Mouse (Mus musculus): ENCODE measurements around the gene Tmem209. TPM values are rescaled to one million over a fixed set of nuclear protein-coding genes. Genes with fewer than 3 reads are reported as not detected.

The Tmem209 gene
- total and polyA plus RNA-seq, 2 experiments from 2014 or later = 13.1 to 36.9 TPM

GRCm38 (mm10) chr6:30543077-30543476 lies 33.5 kb upstream of the Tmem209 start:
- Histone ChIP-seq H3K4me1 (ENCODE audit: control insufficient read depth, insufficient read depth) (peaks cover 28% of the 10 kb centered on the region), H3K27me3 (ENCODE audit: control insufficient read depth, insufficient read depth, low read length) (no peaks in the 10 kb centered on the region), H3K4me3 (ENCODE audit: low read depth, low read length) (no peak overlapping the region), H3K36me3 (replicated peaks; ENCODE audit: control insufficient read depth, insufficient read depth, low read length) (no peaks in the 10 kb centered on the region), H3K27ac (ENCODE audit: low read depth) (no peak overlapping the region), H3K9me3 (replicated peaks; ENCODE audit: control insufficient read depth, low read length) (no peaks in the 10 kb centered on the region), H3K4me2 (ENCODE audit: low read depth, low read length) (no peak overlapping the region), H3K9ac (replicated peaks; ENCODE audit: low read depth, low read length) (no peak overlapping the region)
- ATAC-seq (ENCODE audit: insufficient read depth, low read depth) = no peak
- DNase-seq (ENCODE audit: low spot score) = no peak
- no peak for TF ChIP-seq CTCF (IDR thresholded peaks at IDR 0.05; ENCODE audit: low read depth)
- 48% methylated on average over 12 of the region's 12 CpGs for WGBS

- no peak for TF ChIP-seq EP300 (IDR thresholded peaks at IDR 0.05; ENCODE audit: low read depth)
- H3K27ac ChIP-seq (ENCODE audit: low read depth) = no peak overlapping the region
- no peak overlapping the region for H3K4me3 ChIP-seq (ENCODE audit: low read depth, low read length)
- 43% methylated on average over 6 of the region's 6 CpGs for WGBS
- no peak overlapping the region for H3K9ac ChIP-seq (replicated peaks; ENCODE audit: low read depth, low read length)
- ATAC-seq (ENCODE audit: insufficient read depth, low read depth) = no peak
- no peaks in the 10 kb centered on the region for H3K9me3 ChIP-seq (replicated peaks; ENCODE audit: control insufficient read depth, low read length)
- no peak overlapping the region for H3K4me2 ChIP-seq (ENCODE audit: low read depth, low read length)
- H3K36me3 ChIP-seq (replicated peaks; ENCODE audit: control insufficient read depth, insufficient read depth, low read length) = no peaks in the 10 kb centered on the region
- DNase-seq (ENCODE audit: low spot score) = no peak
- H3K27me3 ChIP-seq (ENCODE audit: control insufficient read depth, insufficient read depth, low read length) = no peaks in the 10 kb centered on the region
- H3K4me1 ChIP-seq (ENCODE audit: control insufficient read depth, insufficient read depth) = peaks cover 26% of the 10 kb centered on the region
Measured at GRCm38 (mm10) chr6:30542277-30542676, 32.7 kb upstream of the Tmem209 start.

- H3K4me3 ChIP-seq (ENCODE audit: low read depth, low read length) = no peak within 1 kb of the TSS
- no peak for DNase-seq (ENCODE audit: low spot score)
- no peak within 1 kb of the TSS for H3K4me2 ChIP-seq (ENCODE audit: low read depth, low read length)
- H3K9me3 ChIP-seq (replicated peaks; ENCODE audit: control insufficient read depth, low read length) = no peaks in the 10 kb centered on the region
- 76% methylated on average over 11 of the region's 11 CpGs for WGBS
- no peak within 1 kb of the TSS for H3K27ac ChIP-seq (ENCODE audit: low read depth)
- no peak for ATAC-seq (ENCODE audit: insufficient read depth, low read depth)
- TF ChIP-seq CTCF (IDR thresholded peaks at IDR 0.05; ENCODE audit: low read depth) (no peak), EP300 (IDR thresholded peaks at IDR 0.05; ENCODE audit: low read depth) (no peak)
- no peaks in the 10 kb centered on the region for H3K36me3 ChIP-seq (replicated peaks; ENCODE audit: control insufficient read depth, insufficient read depth, low read length)
- peaks cover 16% of the 10 kb centered on the region; the same call in 1 of the 2 replicates for H3K4me1 ChIP-seq (ENCODE audit: control insufficient read depth, insufficient read depth)
- H3K27me3 ChIP-seq (ENCODE audit: control insufficient read depth, insufficient read depth, low read length) = no peaks in the 10 kb centered on the region
- H3K9ac ChIP-seq (replicated peaks; ENCODE audit: low read depth, low read length) = no peak within 1 kb of the TSS
Measured at GRCm38 (mm10) chr6:30541009-30541799, 31.6 kb upstream of the Tmem209 start, which contains the start of gene Cpa2. TSS of gene Cpa2 (plus strand) at chr6:30541582.

GRCm38 (mm10) chr6:30538800-30539199 lies 29.2 kb upstream of the Tmem209 start:
- Histone ChIP-seq H3K4me3 (ENCODE audit: low read depth, low read length) (no peak overlapping the region), H3K4me1 (ENCODE audit: control insufficient read depth, insufficient read depth) (0 out of 2 replicates have a peak, but pooled peaks cover 2% of the 10 kb centered on the region), H3K9ac (replicated peaks; ENCODE audit: low read depth, low read length) (no peak overlapping the region), H3K9me3 (replicated peaks; ENCODE audit: control insufficient read depth, low read length) (no peaks in the 10 kb centered on the region), H3K27me3 (ENCODE audit: control insufficient read depth, insufficient read depth, low read length) (no peaks in the 10 kb centered on the region), H3K27ac (ENCODE audit: low read depth) (no peak overlapping the region), H3K4me2 (ENCODE audit: low read depth, low read length) (no peak overlapping the region), H3K36me3 (replicated peaks; ENCODE audit: control insufficient read depth, insufficient read depth, low read length) (no peaks in the 10 kb centered on the region)
- ATAC-seq (ENCODE audit: insufficient read depth, low read depth) = no peak
- no peak for DNase-seq (ENCODE audit: low spot score)
- TF ChIP-seq EP300 (IDR thresholded peaks at IDR 0.05; ENCODE audit: low read depth) (no peak), CTCF (IDR thresholded peaks at IDR 0.05; ENCODE audit: low read depth) (no peak)
- WGBS = 79% methylated on average over 5 of the region's 5 CpGs

- TF ChIP-seq CTCF (IDR thresholded peaks at IDR 0.05; ENCODE audit: low read depth) (no peak), EP300 (IDR thresholded peaks at IDR 0.05; ENCODE audit: low read depth) (no peak)
- no peak overlapping the region for H3K27ac ChIP-seq (ENCODE audit: low read depth)
- no peaks in the 10 kb centered on the region for H3K9me3 ChIP-seq (replicated peaks; ENCODE audit: control insufficient read depth, low read length)
- WGBS = 81% methylated on average over 10 of the region's 10 CpGs
- H3K36me3 ChIP-seq (replicated peaks; ENCODE audit: control insufficient read depth, insufficient read depth, low read length) = no peaks in the 10 kb centered on the region
- H3K9ac ChIP-seq (replicated peaks; ENCODE audit: low read depth, low read length) = no peak overlapping the region
- no peaks in the 10 kb centered on the region for H3K27me3 ChIP-seq (ENCODE audit: control insufficient read depth, insufficient read depth, low read length)
- no peak overlapping the region for H3K4me2 ChIP-seq (ENCODE audit: low read depth, low read length)
- ATAC-seq (ENCODE audit: insufficient read depth, low read depth) = no peak
- no peak for DNase-seq (ENCODE audit: low spot score)
- no peak overlapping the region for H3K4me3 ChIP-seq (ENCODE audit: low read depth, low read length)
- 0 out of 2 replicates have a peak, but pooled peaks cover 2% of the 10 kb centered on the region for H3K4me1 ChIP-seq (ENCODE audit: control insufficient read depth, insufficient read depth)
Measured at GRCm38 (mm10) chr6:30538240-30538639, 28.7 kb upstream of the Tmem209 start.

- Histone ChIP-seq H3K27me3 (ENCODE audit: control insufficient read depth, insufficient read depth, low read length) (no peaks in the 10 kb centered on the region), H3K9ac (replicated peaks; ENCODE audit: low read depth, low read length) (no peak overlapping the region), H3K4me3 (ENCODE audit: low read depth, low read length) (no peak overlapping the region), H3K27ac (ENCODE audit: low read depth) (no peak overlapping the region), H3K4me2 (ENCODE audit: low read depth, low read length) (no peak overlapping the region), H3K4me1 (ENCODE audit: control insufficient read depth, insufficient read depth) (no peaks in the 10 kb centered on the region), H3K36me3 (replicated peaks; ENCODE audit: control insufficient read depth, insufficient read depth, low read length) (no peaks in the 10 kb centered on the region), H3K9me3 (replicated peaks; ENCODE audit: control insufficient read depth, low read length) (no peaks in the 10 kb centered on the region)
- 34% methylated on average over 3 of the region's 3 CpGs for WGBS
- DNase-seq (ENCODE audit: low spot score) = no peak
- TF ChIP-seq CTCF (IDR thresholded peaks at IDR 0.05; ENCODE audit: low read depth) (peak; percentile 75), EP300 (IDR thresholded peaks at IDR 0.05; ENCODE audit: low read depth) (no peak)
- no peak for ATAC-seq (ENCODE audit: insufficient read depth, low read depth)
Measured at GRCm38 (mm10) chr6:30535340-30535739, 25.8 kb upstream of the Tmem209 start.

All from heart, postnatal 0 days (tissue).